Mouse (Mus musculus) macrophage (primary cell): ENCODE measurements around the gene Sacm1l. TPM values are rescaled to one million over a fixed set of nuclear protein-coding genes. Genes with fewer than 3 reads are reported as not detected.

Source experiments
- H3K27ac ChIP-seq: fragments of 350-480 bp; formaldehyde crosslinking; 2 replicates; pipeline ENCODE4 v1.9.0; 2021
- H3K36me3 ChIP-seq: fragments of 350-480 bp; formaldehyde crosslinking; 2 replicates; pipeline ENCODE4 v1.9.0; 2021; ENCODE audit errors: inconsistent target
- H3K4me3 ChIP-seq: fragments of 350-480 bp; formaldehyde crosslinking; 2 replicates; pipeline ENCODE4 v1.9.0; 2021; ENCODE audit errors: inconsistent target
- H3K79me2 ChIP-seq: fragments of 350-480 bp; formaldehyde crosslinking; 2 replicates; pipeline ENCODE4 v1.9.0; 2021; ENCODE audit errors: inconsistent target
- WGBS: methylation state at CpG from one replicate; pipeline ENCODE4 v1.1.7; 2026; ENCODE audit warnings: inconsistent platforms; ENCODE audit not compliant: missing documents; 5-methylcytosine and 5-hydroxymethylcytosine counted together
- polyA plus RNA-seq: library from polyadenylated mRNA; stranded (reverse); fragments of 250-400 nt; gene quantifications from 3 replicates; pipeline ENCODE4 v1.2.4, GENCODE M21; 2018; ENCODE audit warnings: inconsistent platforms

The Sacm1l gene
- polyA plus RNA-seq, 1 experiment from 2014 or later = 54.7 TPM

DNA sequence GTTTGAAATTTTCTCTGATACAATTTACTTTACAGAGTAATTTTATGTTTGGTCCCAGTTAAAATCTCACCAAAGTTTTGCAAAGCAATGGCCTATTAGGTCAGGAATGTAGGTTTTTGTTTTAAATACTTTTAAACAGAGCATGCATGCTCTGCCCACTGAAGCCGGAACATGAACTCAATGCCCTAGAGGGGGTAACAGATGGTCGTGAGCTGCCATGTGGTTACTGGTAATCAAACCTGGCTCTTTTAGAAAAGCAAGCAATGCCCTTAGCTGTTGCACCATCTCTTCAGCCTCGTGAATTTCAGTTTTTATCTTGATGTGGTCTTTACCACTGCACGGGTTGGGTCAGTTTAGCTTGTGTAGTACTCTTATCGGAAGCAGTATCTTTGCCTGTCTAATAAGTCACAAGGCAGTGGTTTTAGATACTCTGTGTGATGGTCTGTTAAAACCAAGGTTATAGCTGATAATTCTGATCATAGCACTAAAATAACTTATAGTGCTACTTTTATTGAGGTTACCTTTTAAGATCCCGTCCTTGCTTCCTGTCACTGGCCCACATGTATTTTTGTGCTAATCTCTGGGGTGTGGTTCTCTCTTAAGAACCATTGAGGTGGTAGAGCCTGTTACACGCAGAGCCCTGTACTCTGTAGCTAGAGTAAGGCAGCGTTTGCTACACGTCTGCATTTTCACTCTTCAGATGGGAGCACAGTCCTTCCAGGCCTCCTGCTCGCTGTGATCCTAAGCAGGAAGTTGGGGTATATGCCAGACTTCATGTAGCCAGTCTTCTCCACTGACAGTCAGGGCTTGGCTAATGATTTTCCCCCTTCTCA, 48.0 kb downstream of the Sacm1l start:
- H3K79me2 ChIP-seq = no peaks in the 10 kb centered on the region
- peak overlapping the region; percentile 51 for H3K27ac ChIP-seq
- peaks cover 35% of the 10 kb centered on the region; the same call in 1 of the 2 replicates for H3K36me3 ChIP-seq
- no peak overlapping the region for H3K4me3 ChIP-seq
- 94% methylated on average over 10 of the region's 10 CpGs for WGBS

DNA sequence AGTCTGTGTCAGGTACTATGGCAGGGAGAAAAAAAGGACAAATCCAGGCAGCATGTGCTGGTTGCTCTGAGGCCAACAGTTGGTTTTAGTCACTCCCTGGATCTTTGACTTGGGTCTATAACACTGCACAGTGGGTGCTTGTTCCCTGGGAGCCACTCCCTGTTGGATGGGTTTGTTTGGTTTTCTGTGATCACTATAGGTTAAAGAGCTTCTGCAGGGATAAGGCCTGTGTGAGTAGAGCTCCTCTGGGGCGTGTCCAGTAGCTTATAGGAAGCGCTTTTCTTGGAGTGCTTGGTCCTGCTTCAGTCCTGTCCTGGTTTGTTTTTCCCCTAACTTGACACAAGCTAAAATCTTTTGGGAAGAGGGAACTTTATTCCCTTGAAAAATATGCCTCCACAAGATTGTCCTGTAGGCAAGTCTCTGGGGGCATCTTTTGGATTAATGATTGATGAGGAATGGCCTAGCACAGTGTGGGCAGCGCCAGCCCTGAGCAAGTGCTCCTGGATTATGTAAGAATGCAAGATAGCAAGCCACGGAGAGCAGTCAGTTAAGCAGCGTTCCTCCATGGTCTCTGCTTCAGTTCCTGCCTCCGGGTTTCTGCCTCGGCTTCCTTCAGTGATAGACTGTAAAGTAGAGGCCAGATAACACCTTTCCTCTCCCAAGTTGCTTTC, 59.8 kb downstream of the Sacm1l start:
- 91% methylated on average over 7 of the region's 7 CpGs for WGBS

DNA sequence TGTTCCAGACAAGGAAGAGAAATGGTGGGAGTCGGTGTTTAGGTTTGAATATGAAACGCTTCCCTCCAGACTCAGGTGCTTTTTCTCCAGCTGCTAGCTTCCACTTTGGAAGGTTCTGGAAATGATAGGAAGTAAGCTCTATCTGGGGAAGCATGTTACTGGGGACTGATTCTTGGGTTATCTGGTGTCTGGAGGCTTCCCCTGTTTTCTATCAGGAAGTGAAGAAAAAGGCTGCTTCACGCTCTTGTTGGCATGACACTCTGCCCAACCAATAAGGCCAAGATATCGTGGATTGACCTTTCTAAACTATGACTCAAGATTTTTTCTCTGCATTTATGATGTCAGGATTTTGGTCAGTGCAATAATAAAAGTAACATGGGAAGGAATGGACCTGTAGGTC, 65.6 kb downstream of the Sacm1l start:
- Histone ChIP-seq H3K27ac (no peak overlapping the region), H3K79me2 (no peaks in the 10 kb centered on the region), H3K4me3 (no peak overlapping the region), H3K36me3 (peaks cover 23% of the 10 kb centered on the region)
- WGBS = 84% methylated on average over 4 of the region's 4 CpGs

More for the DNA sequence above, 59.8 kb downstream of the Sacm1l start:
- Histone ChIP-seq H3K36me3 (peaks cover 68% of the 10 kb centered on the region), H3K79me2 (no peaks in the 10 kb centered on the region), H3K4me3 (no peak overlapping the region), H3K27ac (no peak overlapping the region)

DNA sequence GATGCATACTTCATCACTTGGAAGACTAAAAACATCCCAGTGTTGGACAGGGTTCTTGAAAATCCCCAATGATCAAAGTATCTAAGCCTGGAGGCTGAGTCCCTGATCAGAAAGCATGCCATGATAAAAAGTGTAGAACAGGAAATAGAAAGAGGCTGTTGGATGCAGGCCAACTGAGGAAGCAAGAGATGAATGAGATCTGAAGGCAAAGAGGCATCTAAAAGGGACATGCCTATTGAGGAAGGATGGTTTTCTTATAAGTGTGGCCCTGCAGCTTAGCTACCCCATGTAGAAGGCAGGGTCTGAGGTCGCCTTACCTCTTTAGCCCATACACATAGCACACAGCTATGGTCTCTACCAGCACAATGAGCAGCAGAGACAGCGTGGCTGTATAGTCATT, 67.4 kb downstream of the Sacm1l start:
- Histone ChIP-seq H3K79me2 (no peaks in the 10 kb centered on the region), H3K4me3 (no peak overlapping the region), H3K27ac (no peak overlapping the region), H3K36me3 (peaks cover 8% of the 10 kb centered on the region; the same call in 1 of the 2 replicates)
- WGBS = 90% methylated on average over 2 of the region's 2 CpGs

DNA sequence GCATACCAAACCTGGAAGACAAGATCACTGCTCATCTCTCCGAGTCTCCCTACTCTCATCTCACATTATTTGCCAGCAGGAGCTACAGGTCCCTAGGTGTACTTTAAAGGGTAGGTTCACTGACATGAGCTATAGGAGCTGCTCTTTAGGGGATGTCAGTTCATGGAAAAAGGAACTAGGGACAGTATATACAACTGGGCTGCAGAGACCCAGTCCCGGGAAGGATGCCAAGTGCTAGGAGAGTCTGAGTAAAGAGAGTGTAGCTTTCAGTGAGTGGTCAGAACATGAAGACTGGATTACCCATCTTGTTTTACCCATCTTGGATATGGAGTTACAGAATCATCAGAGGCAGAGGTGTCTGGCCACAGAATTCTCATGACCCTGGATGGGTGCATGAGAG, 67.8 kb downstream of the Sacm1l start:
- Histone ChIP-seq H3K36me3 (peaks cover 8% of the 10 kb centered on the region; the same call in 1 of the 2 replicates), H3K4me3 (no peak overlapping the region), H3K27ac (no peak overlapping the region), H3K79me2 (no peaks in the 10 kb centered on the region)
- WGBS = 95% methylated on average over 2 of the region's 2 CpGs

DNA sequence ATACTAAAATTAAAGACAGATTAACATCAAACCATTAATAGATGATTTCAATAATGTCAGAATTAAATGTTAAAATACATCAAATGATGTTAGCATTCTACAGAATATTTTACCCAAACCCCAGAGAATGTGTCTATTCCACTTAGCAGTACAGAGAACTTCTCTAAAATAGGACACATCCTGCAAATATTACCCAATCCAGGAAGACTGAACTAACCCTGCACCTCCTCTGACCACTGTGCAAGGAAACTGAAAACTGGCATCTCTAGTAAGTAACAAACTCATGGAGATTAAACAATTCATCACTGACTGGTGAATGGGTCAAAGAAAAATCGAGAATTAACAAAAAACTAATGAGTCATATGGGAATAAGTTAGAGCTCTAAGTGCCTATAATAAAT, 72.0 kb downstream of the Sacm1l start:
- Histone ChIP-seq H3K79me2 (no peaks in the 10 kb centered on the region), H3K36me3 (no peaks in the 10 kb centered on the region), H3K27ac (no peak overlapping the region), H3K4me3 (no peak overlapping the region)
- 0% methylated on average over 1 of the region's 1 CpGs for WGBS

DNA sequence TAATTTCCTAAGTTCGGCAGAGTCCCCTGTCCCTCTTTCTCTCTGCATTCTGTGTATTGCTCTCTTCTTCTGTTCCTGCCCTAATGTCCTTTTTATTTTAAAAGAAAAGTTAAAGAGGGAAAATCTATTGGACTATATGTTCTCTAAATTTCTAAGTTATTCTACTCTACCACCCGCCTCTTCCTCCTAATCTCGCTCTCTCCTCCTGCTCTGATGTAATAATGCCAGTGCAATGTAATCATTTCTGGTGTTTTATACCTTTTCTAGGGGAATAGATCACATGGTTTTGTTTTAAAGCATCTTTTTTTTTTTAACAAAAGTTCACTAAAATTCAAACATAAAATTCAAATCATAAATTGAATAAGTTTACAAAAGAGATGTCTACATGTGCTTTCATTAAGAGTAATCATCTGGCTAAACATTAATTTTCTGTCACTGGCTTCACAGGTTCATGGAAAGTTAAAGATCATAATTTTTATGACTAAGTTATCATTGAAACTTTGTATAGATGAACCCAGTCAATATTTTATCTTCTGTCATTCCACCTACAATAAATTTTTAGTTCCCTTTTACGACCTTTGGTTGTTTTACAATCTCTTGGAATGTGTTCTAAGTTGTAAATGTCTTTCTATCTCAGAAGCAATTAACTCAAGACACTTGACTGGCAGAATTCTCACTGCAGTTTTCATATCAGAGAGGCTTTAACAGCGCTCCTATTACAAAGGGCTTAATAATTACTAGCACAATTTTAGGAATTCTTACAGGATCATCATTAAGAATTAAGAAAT, 90.9 kb downstream of the Sacm1l start:
- H3K36me3 ChIP-seq = no peaks in the 10 kb centered on the region
- H3K27ac ChIP-seq = no peak overlapping the region
- H3K79me2 ChIP-seq = no peaks in the 10 kb centered on the region
- H3K4me3 ChIP-seq = no peak overlapping the region
- WGBS = 90% methylated on average over 4 of the region's 5 CpGs

- Histone ChIP-seq H3K36me3 (no peaks in the 10 kb centered on the region), H3K79me2 (no peaks in the 10 kb centered on the region)
- WGBS = 86% methylated on average over 2 of the region's 2 CpGs
Measured at GRCm38 (mm10) chr9:123624741-123625140, 95.2 kb downstream of the Sacm1l start.

DNA sequence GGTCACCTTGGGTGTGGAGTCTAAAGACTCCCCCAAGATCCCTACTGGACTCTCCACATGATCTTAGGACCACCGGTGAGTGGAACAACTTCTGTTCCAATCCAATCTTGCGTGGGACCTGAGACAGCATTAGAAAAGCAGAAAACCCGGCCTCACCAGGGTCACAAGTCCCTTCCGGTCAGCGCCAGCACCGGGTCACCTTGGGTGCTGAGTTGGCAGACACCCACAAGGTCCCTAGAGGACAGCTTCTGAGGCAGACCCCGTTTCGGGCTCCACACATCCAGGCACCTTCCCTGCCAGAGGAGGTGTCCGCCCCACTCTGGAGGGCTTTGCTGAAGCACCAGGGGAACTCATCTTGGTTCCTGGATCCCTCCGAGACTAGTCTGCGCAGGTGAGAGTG, 96.3 kb downstream of the Sacm1l start:
- Histone ChIP-seq H3K36me3 (no peaks in the 10 kb centered on the region), H3K27ac (no peak overlapping the region), H3K4me3 (no peak overlapping the region), H3K79me2 (no peaks in the 10 kb centered on the region)
- 97% methylated on average over 9 of the region's 11 CpGs for WGBS

More at GRCm38 (mm10) chr9:123624741-123625140, 95.2 kb downstream of the Sacm1l start:
- Histone ChIP-seq H3K4me3 (no peak overlapping the region), H3K27ac (no peak overlapping the region)

- H3K4me3 ChIP-seq = no peak overlapping the region
- no peaks in the 10 kb centered on the region for H3K36me3 ChIP-seq
- H3K79me2 ChIP-seq = no peaks in the 10 kb centered on the region
- H3K27ac ChIP-seq = no peak overlapping the region
- WGBS = 77% methylated on average over 3 of the region's 3 CpGs
Measured at GRCm38 (mm10) chr9:123631666-123632065, 102.1 kb downstream of the Sacm1l start.

GRCm38 (mm10) chr9:123632281-123632680, 102.7 kb downstream of the Sacm1l start, which contains the start of gene Slc6a20b:
Gene Slc6a20b (minus strand): TSS chr9:123632565.
- H3K4me3 ChIP-seq = no peak within 1 kb of the TSS
- no peaks in the 10 kb centered on the region for H3K36me3 ChIP-seq
- H3K27ac ChIP-seq = no peak within 1 kb of the TSS
- no peaks in the 10 kb centered on the region for H3K79me2 ChIP-seq
- WGBS = 95% methylated on average over 6 of the region's 6 CpGs

- H3K79me2 ChIP-seq = no peaks in the 10 kb centered on the region
- H3K4me3 ChIP-seq = no peak overlapping the region
- 91% methylated on average over 3 of the region's 3 CpGs for WGBS
- no peak overlapping the region for H3K27ac ChIP-seq
- H3K36me3 ChIP-seq = no peaks in the 10 kb centered on the region
Measured at GRCm38 (mm10) chr9:123632993-123633392, 103.4 kb downstream of the Sacm1l start.

DNA sequence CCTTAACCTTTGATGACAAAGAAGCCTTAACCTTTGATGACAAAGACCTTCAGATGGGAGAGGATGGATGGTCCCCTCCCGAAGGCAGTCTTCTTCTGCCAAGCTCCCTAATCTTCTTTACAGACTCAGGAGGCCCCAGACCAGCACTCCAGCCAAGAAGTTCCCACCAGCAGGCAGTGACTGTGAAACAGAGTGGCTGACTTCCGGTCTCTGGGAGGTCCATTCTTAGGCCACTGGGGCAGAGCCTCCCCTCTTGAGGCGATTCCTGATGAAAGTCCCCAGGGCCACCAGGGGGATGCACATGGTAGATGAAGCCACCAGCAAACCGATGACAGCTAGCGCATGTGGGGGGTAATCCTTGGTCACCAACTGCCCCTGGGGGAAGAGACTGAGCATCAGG, 107.2 kb downstream of the Sacm1l start:
- 82% methylated on average over 5 of the region's 5 CpGs for WGBS

GRCm38 (mm10) chr9:123638231-123638630, 108.7 kb downstream of the Sacm1l start:
- Histone ChIP-seq H3K36me3 (no peaks in the 10 kb centered on the region), H3K27ac (no peak overlapping the region), H3K4me3 (no peak overlapping the region), H3K79me2 (no peaks in the 10 kb centered on the region)

More for the DNA sequence above, 107.2 kb downstream of the Sacm1l start:
- Histone ChIP-seq H3K4me3 (no peak overlapping the region), H3K27ac (no peak overlapping the region), H3K36me3 (no peaks in the 10 kb centered on the region), H3K79me2 (no peaks in the 10 kb centered on the region)
